Mouse (Mus musculus): ENCODE measurements around the gene Lrrc61.

Gene Lrrc61

DNA sequence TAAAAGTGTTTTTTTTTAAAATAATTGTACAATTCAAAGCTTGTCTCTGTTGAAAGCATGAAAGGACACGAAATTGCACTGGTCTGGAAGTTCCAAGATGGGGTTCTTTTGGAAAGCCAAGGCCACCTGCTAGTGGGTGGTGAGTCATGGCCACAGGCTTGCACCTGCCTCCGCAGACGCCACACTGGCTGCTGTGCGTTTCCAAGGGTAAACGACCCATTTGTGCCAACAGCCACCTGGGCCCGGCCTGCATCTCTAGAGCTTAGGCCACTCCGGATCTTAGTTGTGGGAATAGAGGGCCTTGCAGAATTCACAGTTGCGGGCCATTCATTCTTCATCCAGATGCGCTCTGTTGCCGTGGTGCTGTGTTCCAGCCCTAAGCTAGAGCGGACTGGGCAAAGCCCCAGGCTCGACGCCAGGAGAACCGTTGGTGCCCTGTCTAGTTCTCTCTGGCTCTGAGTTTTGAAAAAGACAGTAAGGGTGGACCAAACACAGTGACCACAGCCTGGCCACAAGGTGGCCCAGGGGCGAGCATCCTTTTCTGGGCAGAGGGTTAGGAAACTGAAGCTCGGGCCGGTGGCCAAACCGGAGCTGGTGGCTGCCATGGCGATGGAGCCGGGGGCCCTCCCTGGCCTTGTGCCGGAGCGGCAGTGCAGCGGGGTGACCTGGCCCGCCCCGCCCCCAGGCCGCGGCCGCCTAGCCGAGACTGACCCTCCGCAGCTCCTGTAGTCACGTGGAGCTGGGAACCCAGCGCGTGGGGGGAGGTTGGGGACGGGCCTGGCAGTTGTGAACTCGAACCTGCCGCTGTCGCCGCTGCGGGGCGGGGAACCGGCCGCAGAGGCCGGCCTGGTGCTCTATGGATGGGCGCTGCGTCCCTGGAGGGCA lies 38.8 kb downstream of the Lrrc61 start, which contains the start of the genes Repin1 and Gm44965:
TSS of gene Repin1 (plus strand) at position 726 of the 885 bp plus-strand sequence.
TSS of gene Gm44965 (plus strand) at position 784 of the 885 bp plus-strand sequence.
- peak; percentile 90 for DNase-seq (ENCODE audit: low spot score)

- peak; percentile 41 for DNase-seq (ENCODE audit: low spot score)
These were observed 39.6 kb downstream of the Lrrc61 start for GRCm38 (mm10) chr6:48594043-48594738.

DNA sequence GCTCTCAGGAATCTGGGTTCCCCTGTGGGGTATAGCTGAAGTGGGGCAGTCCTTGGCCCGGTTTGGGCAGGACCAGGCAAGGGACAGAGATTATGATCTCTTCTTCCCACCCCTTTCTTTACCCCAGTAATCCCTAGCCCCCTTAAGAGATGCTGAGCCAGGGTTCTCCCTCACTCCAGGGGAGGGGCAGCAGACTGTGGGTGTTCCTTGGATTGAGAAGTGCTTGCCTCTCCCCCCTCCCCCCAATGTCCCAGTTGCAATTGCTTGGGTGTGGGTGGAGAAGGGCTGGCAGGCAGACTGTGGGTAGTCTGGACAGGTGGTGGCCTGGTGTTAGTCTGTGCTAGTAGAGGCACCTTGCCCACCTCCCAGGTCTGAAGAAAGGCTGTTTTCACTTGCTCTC lies 40.7 kb downstream of the Lrrc61 start:
- DNase-seq (ENCODE audit: low spot score): no peak

- DNase-seq (ENCODE audit: low spot score): no peak
These were observed 42.1 kb downstream of the Lrrc61 start for GRCm38 (mm10) chr6:48596545-48597232.

- DNase-seq (ENCODE audit: low spot score): peak; percentile 27
These were observed 42.6 kb downstream of the Lrrc61 start for GRCm38 (mm10) chr6:48597233-48597625.

DNA sequence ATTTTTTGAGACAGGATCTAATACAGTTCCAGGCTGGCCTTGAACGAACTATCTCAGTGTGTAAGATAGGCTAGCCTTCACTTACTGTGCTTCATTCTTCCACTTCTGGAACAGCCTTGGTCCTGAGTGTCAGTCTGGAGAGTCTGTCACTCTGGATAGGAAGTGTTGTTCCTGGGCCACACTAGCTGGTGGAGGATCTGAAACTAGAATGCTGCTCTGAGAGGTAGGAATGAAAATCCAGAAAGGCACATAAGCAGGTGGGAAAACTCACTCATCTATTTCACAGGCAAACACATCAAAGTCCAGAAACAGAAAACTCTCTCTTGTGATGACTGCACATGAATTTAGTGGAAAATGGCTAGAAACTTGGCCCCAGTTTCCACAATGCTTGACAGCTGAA lies 46.0 kb downstream of the Lrrc61 start:
- no peak for DNase-seq (ENCODE audit: low spot score)

DNA sequence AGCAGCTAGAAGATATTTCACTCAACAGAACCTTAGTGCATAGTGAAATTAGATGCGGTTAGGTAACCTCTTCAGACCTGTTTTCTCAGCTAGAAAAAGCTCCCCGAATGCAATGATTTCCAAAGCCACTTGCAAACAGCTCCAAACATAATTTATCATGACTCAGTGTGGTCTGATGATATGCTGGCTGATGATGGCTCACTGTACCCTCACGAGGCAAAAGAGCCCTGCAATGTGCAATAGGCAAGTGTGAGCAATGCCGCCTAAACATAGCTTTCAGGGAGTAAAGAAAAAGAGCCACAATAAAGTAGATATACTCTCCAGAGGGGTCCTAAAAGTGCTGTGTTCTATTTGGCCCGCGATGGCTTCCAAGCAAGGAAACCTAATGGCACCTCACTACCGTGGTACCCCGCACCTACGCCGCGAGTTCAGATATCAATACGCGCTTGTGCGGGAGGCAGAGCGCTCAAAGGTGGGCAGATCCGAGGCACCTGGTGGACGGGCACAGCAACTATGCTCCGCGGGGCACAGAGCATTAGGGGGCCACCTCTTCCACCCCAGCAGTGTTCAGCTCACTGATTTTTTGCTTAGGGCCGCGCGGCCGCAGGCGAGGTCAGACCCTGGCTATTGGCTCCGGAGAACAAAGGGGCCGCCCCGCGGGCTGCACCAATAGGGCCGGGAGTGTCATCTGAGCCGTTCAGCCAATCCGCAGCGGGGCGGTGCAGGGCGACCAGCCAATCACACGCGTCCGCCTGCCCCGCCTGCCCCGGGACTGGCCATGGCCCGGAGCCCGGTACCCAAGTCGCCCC lies 46.9 kb downstream of the Lrrc61 start, which contains the start of gene Zfp775:
TSS of gene Zfp775 (plus strand) at position 793 of the 809 bp plus-strand sequence.
- DNase-seq (ENCODE audit: low spot score): peak; percentile 95

GRCm38 (mm10) chr6:48602080-48602741 lies 47.6 kb downstream of the Lrrc61 start:
- no peak for DNase-seq (ENCODE audit: low spot score)

GRCm38 (mm10) chr6:48608124-48608523 lies 53.5 kb downstream of the Lrrc61 start:
- no peak for DNase-seq (ENCODE audit: low spot score)

DNA sequence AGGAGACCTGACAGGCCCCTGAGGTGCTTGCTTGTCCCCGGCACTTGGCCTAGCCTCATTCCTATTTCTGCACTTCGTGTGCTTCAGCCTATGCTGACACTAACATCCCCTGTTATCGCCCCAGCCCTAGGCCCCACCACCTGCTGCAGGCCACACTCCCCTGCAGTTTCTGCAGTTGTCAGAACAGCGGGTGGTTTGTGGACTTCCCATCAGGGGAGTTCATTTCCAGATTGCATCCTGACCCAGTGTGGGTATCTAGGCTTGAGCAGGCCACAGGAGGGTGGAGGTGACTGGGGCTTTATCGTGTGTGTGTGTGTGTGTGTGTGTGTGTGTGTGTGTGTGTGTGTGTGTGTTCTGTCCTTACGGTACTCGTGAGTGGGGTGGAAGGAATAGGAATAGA lies 54.9 kb downstream of the Lrrc61 start:
- no peak for DNase-seq (ENCODE audit: low spot score)

- no peak for DNase-seq (ENCODE audit: low spot score)
These were observed 56.1 kb downstream of the Lrrc61 start for GRCm38 (mm10) chr6:48610657-48611056.

GRCm38 (mm10) chr6:48613464-48613863 lies 58.9 kb downstream of the Lrrc61 start:
- no peak for DNase-seq (ENCODE audit: low spot score)

- no peak for DNase-seq (ENCODE audit: low spot score)
These were observed 60.2 kb downstream of the Lrrc61 start for GRCm38 (mm10) chr6:48614756-48615155.

GRCm38 (mm10) chr6:48620031-48620430 lies 65.4 kb downstream of the Lrrc61 start:
- peak; percentile 33 for DNase-seq (ENCODE audit: low spot score)

All from testis, postnatal 14 days (tissue).